In the genomic region with DNA sequence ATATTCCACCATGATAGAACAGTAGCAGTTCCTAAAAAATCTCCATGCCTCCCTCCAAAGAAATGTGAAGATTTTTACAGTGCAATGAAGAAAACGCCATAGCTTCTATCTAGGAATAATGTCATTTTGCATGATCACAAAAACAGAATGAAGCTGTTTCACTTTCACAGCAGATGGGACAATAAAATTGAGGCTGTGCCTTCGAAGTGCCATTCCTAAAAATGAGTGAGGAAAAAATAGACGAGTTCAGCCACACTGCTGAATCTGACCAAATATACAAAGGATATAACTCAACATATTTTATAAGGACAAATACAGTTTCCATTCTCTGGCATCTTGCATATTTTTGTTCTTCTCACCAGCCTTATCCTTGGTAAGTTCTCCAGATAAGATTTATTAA, we compare ENCODE assay signal across 16 mouse cellular contexts.
"Had no signal": no experiment of that assay in that cellular context is flagged by ENCODE, and none has a peak within 500 bp of the region (broad histone marks: within the 10 kb centered on the region; RNA-seq: fewer than 3 reads in every experiment).

No protein-coding gene starts in this region.

- H3K9ac ChIP-seq: lung, embryonic 14.5 days; midbrain, embryonic 13.5 days; midbrain, embryonic 15.5 days; neural tube, embryonic 12.5 days; stomach, embryonic 15.5 days had no signal

- H3K4me1 ChIP-seq: megakaryocyte, embryonic 14.5 days; midbrain, embryonic 13.5 days; midbrain, embryonic 15.5 days; neural tube, embryonic 12.5 days; stomach, embryonic 15.5 days had no signal

- H3K9me3 ChIP-seq: megakaryocyte, embryonic 14.5 days; midbrain, embryonic 13.5 days; midbrain, embryonic 15.5 days; neural tube, embryonic 12.5 days; stomach, embryonic 15.5 days had no signal

- ATAC-seq: midbrain, embryonic 13.5 days; midbrain, embryonic 15.5 days had no signal

- H3K36me3 ChIP-seq: midbrain, embryonic 13.5 days; midbrain, embryonic 15.5 days; neural tube, embryonic 12.5 days; stomach, embryonic 15.5 days had no signal

- H3K4me2 ChIP-seq: lung, embryonic 14.5 days; midbrain, embryonic 11.5 days; midbrain, embryonic 13.5 days; midbrain, embryonic 15.5 days; neural tube, embryonic 12.5 days; stomach, embryonic 15.5 days had no signal

- H3K27me3 ChIP-seq: megakaryocyte, embryonic 14.5 days; midbrain, embryonic 13.5 days; midbrain, embryonic 15.5 days; neural tube, embryonic 12.5 days; stomach, embryonic 15.5 days had no signal

- DNase-seq: lung, adult 18-20 months; lung, embryonic 14.5 days; lung, postnatal 14 days; lung, postnatal 36 days; right cerebral cortex, postnatal 14 days; thymus, adult 18-20 months; thymus, postnatal 14 days; thymus, postnatal 36 days had no signal

- H3K27ac ChIP-seq: macrophage; midbrain, embryonic 13.5 days; midbrain, embryonic 15.5 days; neural tube, embryonic 12.5 days; stomach, embryonic 15.5 days; stomach, postnatal 0 days had no signal

- H3K4me3 ChIP-seq: megakaryocyte, embryonic 14.5 days; midbrain, embryonic 13.5 days; midbrain, embryonic 15.5 days; neural tube, embryonic 12.5 days; stomach, embryonic 15.5 days had no signal
